Mouse (Mus musculus): ENCODE results near the gene Adgrl1. TPM values are rescaled to one million over a fixed set of nuclear protein-coding genes. Genes with fewer than 3 reads are reported as not detected.

The Adgrl1 gene
- total and polyA plus RNA-seq, 3 experiments, result 21.7 to 35.3 TPM; not detected in 1

DNA sequence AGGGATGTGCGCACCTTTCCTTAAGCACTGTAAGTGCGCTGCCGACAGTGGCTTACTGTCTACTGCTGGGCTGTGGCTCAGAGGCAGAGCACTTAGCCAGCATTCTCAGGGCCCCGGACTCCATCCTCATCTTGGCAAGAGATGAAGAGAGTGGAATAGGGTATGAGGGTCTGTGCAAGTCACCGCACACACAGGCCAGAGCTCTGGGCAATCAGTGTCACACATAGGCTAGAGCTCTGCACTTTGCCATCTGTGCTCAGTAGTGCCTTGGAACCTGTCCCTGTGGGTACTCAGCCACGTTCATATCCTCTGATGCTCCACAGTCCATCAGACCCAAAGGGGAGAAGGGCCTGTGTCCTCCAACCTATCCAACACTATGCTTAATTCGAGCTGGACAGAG is 81.6 kb downstream of the Adgrl1 start:
- TF ChIP-seq GATA1 (IDR thresholded peaks at IDR 0.05; ENCODE audit: low read depth, low read length) (no peak), USF2 (IDR thresholded peaks at IDR 0.05; ENCODE audit: borderline replicate concordance in 1 of 2, insufficient read depth in 1 of 2, low read depth in 1 of 2, low read length in 2 of 2) (no peak), POLR2AphosphoS2 (IDR thresholded peaks at IDR 0.05; ENCODE audit: low read length) (no peak), USF1 (IDR thresholded peaks at IDR 0.05; ENCODE audit: low read depth, low read length) (no peak), POLR2A (IDR thresholded peaks at IDR 0.05; ENCODE audit: control insufficient read depth in 1 of 2, insufficient read depth in 1 of 2, low read depth in 1 of 2, low read length in 2 of 2, poor library complexity in 1 of 2) (no peak), RCOR1 (IDR thresholded peaks at IDR 0.05; ENCODE audit: low read depth, low read length) (no peak), RAD21 (IDR thresholded peaks at IDR 0.05; ENCODE audit: low read depth, low read length) (no peak), TCF12 (IDR thresholded peaks at IDR 0.05; ENCODE audit: low read depth, low read length) (no peak), MAFK (IDR thresholded peaks at IDR 0.05; ENCODE audit: borderline replicate concordance, low read depth, low read length) (no peak), UBTF (IDR thresholded peaks at IDR 0.05; ENCODE audit: borderline replicate concordance, insufficient read depth, low read depth, low read length) (no peak), CTCF (IDR thresholded peaks at IDR 0.05 in 2 of 3, conservative IDR thresholded peaks at IDR 0.05 in 1 of 3; ENCODE audit: control insufficient read depth in 1 of 3, insufficient read depth in 1 of 3, low read depth in 2 of 3, low read length in 3 of 3, poor library complexity in 1 of 3, severe bottlenecking in 1 of 3) (no peak), MEF2A (IDR thresholded peaks at IDR 0.05; ENCODE audit: extremely low read depth, insufficient replicate concordance, low read depth, low read length, poor library complexity, severe bottlenecking) (no peak), CHD1 (IDR thresholded peaks at IDR 0.05; ENCODE audit: low read depth, low read length) (no peak), ETS1 (IDR thresholded peaks at IDR 0.05; ENCODE audit: low read depth, low read length) (no peak), ZMIZ1 (IDR thresholded peaks at IDR 0.05; ENCODE audit: low read depth, low read length) (no peak), JUND (IDR thresholded peaks at IDR 0.05; ENCODE audit: low read depth, low read length) (no peak), SIN3A (IDR thresholded peaks at IDR 0.05; ENCODE audit: low read length) (no peak), MXI1 (IDR thresholded peaks at IDR 0.05; ENCODE audit: low read depth, low read length) (no peak)
- Histone ChIP-seq H3K79me2 (ENCODE audit: control insufficient read depth, insufficient read depth, low read length, poor library complexity) (no peaks in the 10 kb centered on the region), H3K4me3 (ENCODE audit: control insufficient read depth in 1 of 2, insufficient read depth in 1 of 2, low read depth in 2 of 2, low read length in 2 of 2) (no peak overlapping the region), H3K4me1 (ENCODE audit: control insufficient read depth in 1 of 2, insufficient read depth in 2 of 2, low read length in 2 of 2) (peaks cover 8 to 11% of the 10 kb centered on the region in 2 experiments), H3K9me3 (replicated peaks; ENCODE audit: insufficient read depth, low read length) (no peaks in the 10 kb centered on the region), H3K27me3 (ENCODE audit: control insufficient read depth in 1 of 2, insufficient read depth in 2 of 2, low read length in 2 of 2) (no peaks in the 10 kb centered on the region), H3K9ac (ENCODE audit: control insufficient read depth, low read depth, low read length, poor library complexity, severe bottlenecking) (no peak overlapping the region), H3K27ac (ENCODE audit: control insufficient read depth, low read depth, low read length) (no peak overlapping the region), H3K36me3 (ENCODE audit: control insufficient read depth in 1 of 2, insufficient read depth in 2 of 2, low read length in 2 of 2) (peaks cover 0 to 6% of the 10 kb centered on the region in 2 experiments; a peak in 3 of 4 replicates)
- no peak for DNase-seq (ENCODE audit: low read depth, low spot score)

DNA sequence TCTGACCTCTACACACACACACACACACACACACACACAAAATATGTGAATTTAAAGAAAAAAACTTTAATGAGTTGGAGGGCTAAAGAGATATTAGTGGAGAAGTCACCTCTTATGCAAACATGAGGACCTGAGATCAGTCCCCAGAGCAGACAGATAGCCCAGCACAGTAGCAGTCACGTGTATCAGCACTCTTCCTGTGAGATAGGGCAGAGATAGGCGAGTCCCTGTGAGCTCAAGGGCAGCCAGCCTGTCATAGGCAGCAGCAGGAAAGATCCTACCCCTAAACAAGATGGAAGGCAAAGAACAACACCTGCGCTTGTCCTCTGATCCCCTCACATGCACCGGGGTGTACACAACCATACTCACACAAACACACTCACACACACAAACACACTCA is 82.5 kb downstream of the Adgrl1 start:
- Histone ChIP-seq H3K4me1 (ENCODE audit: control insufficient read depth in 1 of 2, insufficient read depth in 2 of 2, low read length in 2 of 2) (peaks cover 8 to 11% of the 10 kb centered on the region in 2 experiments), H3K9ac (ENCODE audit: control insufficient read depth, low read depth, low read length, poor library complexity, severe bottlenecking) (no peak overlapping the region), H3K4me3 (ENCODE audit: control insufficient read depth in 1 of 2, insufficient read depth in 1 of 2, low read depth in 2 of 2, low read length in 2 of 2) (no peak overlapping the region), H3K27me3 (ENCODE audit: control insufficient read depth in 1 of 2, insufficient read depth in 2 of 2, low read length in 2 of 2) (no peaks in the 10 kb centered on the region), H3K27ac (ENCODE audit: control insufficient read depth, low read depth, low read length) (peak overlapping the region; percentile 48; the same call in 1 of the 2 replicates), H3K9me3 (replicated peaks; ENCODE audit: insufficient read depth, low read length) (no peaks in the 10 kb centered on the region), H3K36me3 (ENCODE audit: control insufficient read depth in 1 of 2, insufficient read depth in 2 of 2, low read length in 2 of 2) (peaks cover 0 to 6% of the 10 kb centered on the region in 2 experiments; a peak in 3 of 4 replicates), H3K79me2 (ENCODE audit: control insufficient read depth, insufficient read depth, low read length, poor library complexity) (no peaks in the 10 kb centered on the region)
- DNase-seq (ENCODE audit: low read depth, low spot score), result peak; percentile 55
- TF ChIP-seq GATA1 (IDR thresholded peaks at IDR 0.05; ENCODE audit: low read depth, low read length) (peak; percentile 57), ZKSCAN1 (IDR thresholded peaks at IDR 0.05; ENCODE audit: low read depth, low read length) (no peak), POLR2AphosphoS2 (IDR thresholded peaks at IDR 0.05; ENCODE audit: low read length) (no peak), HCFC1 (IDR thresholded peaks at IDR 0.05; ENCODE audit: low read depth, low read length) (no peak), MAZ (IDR thresholded peaks at IDR 0.05; ENCODE audit: low read depth, low read length) (no peak), RCOR1 (IDR thresholded peaks at IDR 0.05; ENCODE audit: low read depth, low read length) (0 out of 2 replicates have a peak, but pooled peaks have one; percentile 29), ETS1 (IDR thresholded peaks at IDR 0.05; ENCODE audit: low read depth, low read length) (peak; percentile 52; the same call in 1 of the 2 replicates), MXI1 (IDR thresholded peaks at IDR 0.05; ENCODE audit: low read depth, low read length) (peak; percentile 61; the same call in 1 of the 2 replicates), SIN3A (IDR thresholded peaks at IDR 0.05; ENCODE audit: low read length) (peak; percentile 23; the same call in 1 of the 2 replicates), ZNF384 (IDR thresholded peaks at IDR 0.05; ENCODE audit: low read depth, low read length) (no peak), MYB (IDR thresholded peaks at IDR 0.05; ENCODE audit: low read depth, low read length) (no peak), UBTF (IDR thresholded peaks at IDR 0.05; ENCODE audit: borderline replicate concordance, insufficient read depth, low read depth, low read length) (no peak), CHD1 (IDR thresholded peaks at IDR 0.05; ENCODE audit: low read depth, low read length) (no peak), NRF1 (IDR thresholded peaks at IDR 0.05; ENCODE audit: insufficient read depth, low read depth, low read length, poor library complexity, severe bottlenecking) (no peak), NELFE (IDR thresholded peaks at IDR 0.05; ENCODE audit: low read depth, low read length) (no peak), USF2 (IDR thresholded peaks at IDR 0.05; ENCODE audit: borderline replicate concordance in 1 of 2, insufficient read depth in 1 of 2, low read depth in 1 of 2, low read length in 2 of 2) (no peak), GABPA (IDR thresholded peaks at IDR 0.05; ENCODE audit: low read depth, low read length) (no peak), CHD2 (IDR thresholded peaks at IDR 0.05; ENCODE audit: low read length) (no peak), RAD21 (IDR thresholded peaks at IDR 0.05; ENCODE audit: low read depth, low read length) (no peak), CTCF (IDR thresholded peaks at IDR 0.05 in 2 of 3, conservative IDR thresholded peaks at IDR 0.05 in 1 of 3; ENCODE audit: control insufficient read depth in 1 of 3, insufficient read depth in 1 of 3, low read depth in 2 of 3, low read length in 3 of 3, poor library complexity in 1 of 3, severe bottlenecking in 1 of 3) (no peak), JUND (IDR thresholded peaks at IDR 0.05; ENCODE audit: low read depth, low read length) (no peak), E2F4 (IDR thresholded peaks at IDR 0.05; ENCODE audit: borderline replicate concordance, low read depth, low read length) (no peak)

Measured in MEL (cell line).